Mouse (Mus musculus) heart, postnatal 14 days (tissue): ENCODE measurements at regions not wholly inside any gene's neighbourhood (a gene's known extent, or its start where the extent isn't known, plus 50 kb on each side); places are given as distances from the start of the nearest gene placed in this dataset.

Experiments used
- DNase-seq, 2 experiments: peaks; one replicate each; pipeline ENCODE4 v3.0.0; 2021 to 2022
- intact Hi-C: fragments of 180-260 bp; cut with DNase I; formaldehyde crosslinking; loops from one replicate; pipeline ENCODE4 v1.15.1; 2025

DNA sequence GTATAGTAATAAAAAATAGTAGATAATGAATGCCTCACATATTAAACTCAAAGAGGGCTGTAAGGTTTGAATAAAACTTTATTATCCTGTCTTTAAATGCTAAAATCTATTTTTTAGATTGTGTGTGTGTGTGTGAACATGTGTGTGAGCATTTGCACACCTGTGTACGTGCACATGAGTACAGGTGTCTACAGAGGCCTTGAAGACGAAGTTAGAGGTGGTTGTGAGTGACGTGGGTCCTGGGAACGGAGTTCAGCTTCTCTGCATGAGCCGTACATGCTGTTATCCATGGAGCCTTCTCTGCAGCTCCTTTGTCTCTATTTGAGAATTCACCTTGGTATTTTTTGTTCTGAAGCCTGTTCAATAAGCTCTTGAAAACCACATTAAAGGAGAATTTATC lies 129.8 kb upstream of the Hmgn3 start:
- intact Hi-C loops, result no loop called here
- DNase-seq, result no peak

GRCm38 (mm10) chr9:83273361-83273975 lies 127.0 kb upstream of the Hmgn3 start:
- DNase-seq, result no peak
- intact Hi-C loops, result no loop called here

DNA sequence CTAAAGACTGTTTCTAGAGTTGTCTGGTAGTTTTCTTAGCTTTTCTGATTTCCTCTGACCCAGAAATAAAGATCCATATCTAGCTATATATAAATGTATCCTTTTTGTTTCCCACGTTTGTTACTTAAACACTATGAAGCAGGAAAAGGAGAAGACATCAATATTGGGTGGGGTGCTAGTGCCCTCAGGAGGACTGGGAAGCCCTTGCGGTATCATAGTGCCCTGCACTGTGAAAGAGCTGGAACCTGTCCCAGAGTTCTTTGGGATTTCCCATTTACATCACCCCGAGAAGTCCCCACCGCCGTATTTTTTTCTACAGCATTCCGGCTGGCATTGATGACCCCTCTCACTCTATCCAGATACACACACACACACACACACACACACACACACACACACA lies 119.3 kb upstream of the Hmgn3 start:
- no peak for DNase-seq
- intact Hi-C loops, result no loop called here

DNA sequence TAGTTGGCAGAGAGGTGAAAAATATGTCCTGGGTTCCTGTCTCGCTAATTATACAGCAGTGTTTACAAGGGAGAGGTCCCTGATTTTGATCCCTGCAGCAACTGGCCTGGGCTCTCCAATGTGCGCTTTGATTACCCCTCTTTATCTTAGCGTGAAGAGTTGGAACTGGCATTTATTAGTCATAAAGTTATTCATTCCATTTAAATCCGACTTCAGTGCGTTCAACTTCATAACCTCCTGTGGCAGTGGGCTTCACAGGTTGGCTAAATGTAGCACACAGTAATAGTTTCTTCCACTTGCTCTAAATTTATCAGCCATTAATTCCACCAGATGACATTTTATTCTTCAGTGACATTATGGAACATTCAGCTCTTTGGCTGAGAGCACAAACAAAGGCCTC lies 113.0 kb upstream of the Hmgn3 start:
- intact Hi-C loops, result no loop called here
- DNase-seq, result no peak

GRCm38 (mm10) chr9:83258986-83259385 lies 112.5 kb upstream of the Hmgn3 start:
- no peak for DNase-seq
- intact Hi-C loops, result no loop called here

DNA sequence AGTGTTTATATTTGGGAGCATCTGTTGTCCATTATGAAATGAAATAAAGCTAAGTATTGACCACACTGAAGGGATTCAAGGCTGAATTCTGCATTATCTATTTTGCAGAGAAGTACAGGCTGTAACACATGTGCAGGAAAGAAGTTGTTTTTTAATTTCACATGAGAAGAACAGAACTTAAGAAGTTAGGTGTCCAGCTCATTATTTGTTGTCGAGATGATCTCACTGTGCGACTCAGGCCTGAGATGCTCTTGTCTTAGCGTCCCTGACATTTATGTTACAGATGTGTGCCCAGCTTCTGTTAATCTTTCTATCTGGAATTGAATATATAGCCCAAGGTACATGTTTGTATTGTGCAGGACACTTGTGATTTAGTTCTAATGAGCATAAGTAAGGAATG lies 112.0 kb upstream of the Hmgn3 start:
- intact Hi-C loops, result no loop called here
- DNase-seq, result no peak

DNA sequence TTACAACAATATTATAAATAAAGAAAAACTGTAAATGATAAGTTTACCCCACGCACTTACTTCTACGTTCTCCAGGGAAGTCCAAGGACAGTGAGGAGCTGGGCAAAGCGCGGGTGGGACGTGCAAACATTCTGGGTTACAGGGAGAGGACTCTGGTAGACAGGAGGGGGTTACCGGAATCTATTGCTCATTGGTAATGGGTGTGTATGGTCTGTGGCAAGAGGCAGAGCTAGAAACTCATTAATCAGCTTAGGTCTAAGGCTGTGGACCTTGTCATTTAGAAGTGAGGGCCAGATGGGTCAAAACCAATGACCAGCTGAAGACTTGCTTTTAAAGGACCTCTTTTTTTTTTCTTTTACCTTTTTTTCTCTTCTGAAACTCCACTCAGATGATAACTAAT lies 107.9 kb upstream of the Hmgn3 start:
- intact Hi-C loops, result no loop called here
- DNase-seq, result no peak

DNA sequence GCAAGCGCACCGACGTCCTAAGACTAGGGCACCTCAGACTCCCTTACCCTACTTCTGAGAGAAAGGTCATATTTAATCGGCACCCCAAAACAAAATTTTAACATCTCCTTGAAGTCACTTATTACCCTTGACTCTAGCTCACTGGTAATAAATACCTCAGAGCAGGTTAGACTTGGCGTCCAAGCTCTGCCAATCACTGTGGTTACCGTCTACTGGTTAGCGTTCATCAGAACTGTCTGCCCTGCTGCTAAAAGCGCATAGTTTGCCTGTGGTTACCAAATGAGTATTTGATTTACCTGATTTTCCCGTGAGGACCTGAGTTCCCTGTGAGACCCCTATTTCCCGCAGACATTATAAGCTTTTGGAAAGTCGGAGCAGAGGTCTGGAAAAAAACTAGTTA lies 107.3 kb upstream of the Hmgn3 start:
- intact Hi-C loops, result no loop called here
- no peak for DNase-seq

GRCm38 (mm10) chr9:83251793-83252192 lies 105.3 kb upstream of the Hmgn3 start:
- no peak for DNase-seq
- intact Hi-C loops, result no loop called here

DNA sequence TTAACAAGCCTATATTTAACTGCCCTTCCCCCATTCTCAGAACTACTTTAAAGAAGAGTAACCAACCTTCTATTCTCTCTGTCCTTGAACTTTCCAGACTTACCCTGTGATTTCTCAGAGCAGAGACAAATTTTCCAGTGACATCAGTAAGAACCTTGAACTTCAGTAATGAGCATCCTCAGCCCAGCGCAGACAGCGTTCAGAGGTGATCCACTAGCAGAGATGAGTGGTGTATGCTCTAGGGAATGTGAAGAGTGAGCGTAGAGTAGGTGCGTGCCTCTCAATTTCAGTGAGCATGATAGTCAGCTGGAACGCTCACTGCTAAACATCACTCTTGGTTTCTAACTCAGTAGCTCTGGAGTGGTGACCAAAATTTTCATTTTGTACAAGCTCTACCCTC lies 103.4 kb upstream of the Hmgn3 start:
- intact Hi-C loops, result no loop called here
- no peak for DNase-seq

DNA sequence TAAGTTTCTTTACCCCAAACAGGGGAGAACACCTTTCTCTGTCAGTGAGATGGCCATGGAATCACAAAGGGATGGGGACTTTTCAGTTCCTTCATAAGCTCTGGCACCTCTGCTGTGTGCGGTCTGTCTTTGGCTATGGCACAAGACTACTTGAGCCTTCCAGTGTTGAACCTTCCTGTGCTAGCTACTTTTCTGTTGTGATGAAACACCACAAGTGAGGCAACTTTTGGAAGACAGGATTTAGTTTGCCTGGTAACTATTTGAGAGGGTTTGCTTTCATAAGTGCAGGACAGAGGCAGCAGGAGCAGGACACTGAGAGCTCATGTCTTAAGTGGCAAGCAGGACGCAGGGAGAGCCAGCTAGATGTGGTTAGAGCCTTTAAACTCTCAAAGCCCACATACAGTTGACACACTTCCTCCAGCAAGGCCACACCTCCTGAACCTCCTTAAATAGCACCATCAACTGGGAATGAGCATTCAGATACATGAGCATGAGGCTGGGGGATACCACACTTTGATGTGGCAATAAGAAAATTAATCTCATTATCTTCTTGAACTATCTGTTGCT lies 101.8 kb upstream of the Hmgn3 start:
- intact Hi-C loops, result no loop called here
- no peak for DNase-seq

- peak; percentile 10 to 11 for DNase-seq
- intact Hi-C loops, result no loop called here
Observed at GRCm38 (mm10) chr9:83247066-83247668, 100.7 kb upstream of the Hmgn3 start.

DNA sequence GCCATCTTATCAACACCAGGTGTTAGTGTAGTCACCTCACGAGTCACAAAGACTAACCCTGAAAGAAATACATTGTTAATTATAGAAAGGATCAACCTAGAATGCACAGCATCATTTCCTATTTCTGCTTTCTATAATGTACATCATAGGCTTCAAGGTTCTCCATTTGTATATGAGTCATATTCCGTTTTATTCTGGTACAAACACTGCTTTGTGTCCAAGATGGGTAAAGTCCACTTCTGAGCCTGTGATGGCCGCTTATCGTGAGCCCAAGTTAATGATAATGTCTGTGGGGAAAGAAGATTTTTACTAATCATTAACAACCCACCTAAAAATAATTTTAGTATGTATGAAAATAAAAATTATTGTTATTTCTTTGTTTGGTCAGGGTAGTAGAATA lies 94.6 kb upstream of the Hmgn3 start:
- DNase-seq, result no peak
- intact Hi-C loops, result no loop called here

GRCm38 (mm10) chr9:83239097-83239496 lies 92.6 kb upstream of the Hmgn3 start:
- intact Hi-C loops, result no loop called here
- no peak for DNase-seq

GRCm38 (mm10) chr9:83221866-83222265 lies 75.4 kb upstream of the Hmgn3 start:
- peak in 1 of 2 experiments; percentile 14 for DNase-seq
- intact Hi-C loops, result no loop called here

GRCm38 (mm10) chr9:83202583-83202982 lies 56.1 kb upstream of the Hmgn3 start:
- intact Hi-C loops, result no loop called here
- DNase-seq, result no peak

DNA sequence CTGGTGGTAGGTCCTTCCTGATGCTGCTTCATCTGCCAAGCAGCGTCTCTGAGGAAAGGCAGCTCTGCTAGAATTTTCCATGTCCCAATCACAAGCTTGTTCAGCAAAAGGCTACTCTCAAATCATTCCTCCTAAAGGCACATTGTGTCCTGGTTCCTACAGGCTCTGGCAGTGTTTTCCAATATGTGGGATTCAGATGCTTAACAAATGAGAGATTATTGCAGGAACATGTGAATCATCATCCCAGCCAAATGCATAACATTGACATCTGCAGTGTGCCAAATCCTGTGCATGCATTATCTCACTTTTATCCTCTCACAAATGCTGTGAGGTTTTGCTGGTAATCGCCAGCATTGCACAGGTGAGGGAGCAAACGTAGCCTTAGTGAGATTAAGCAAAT lies 53.3 kb upstream of the Hmgn3 start:
- DNase-seq, result no peak
- intact Hi-C loops, result no loop called here

DNA sequence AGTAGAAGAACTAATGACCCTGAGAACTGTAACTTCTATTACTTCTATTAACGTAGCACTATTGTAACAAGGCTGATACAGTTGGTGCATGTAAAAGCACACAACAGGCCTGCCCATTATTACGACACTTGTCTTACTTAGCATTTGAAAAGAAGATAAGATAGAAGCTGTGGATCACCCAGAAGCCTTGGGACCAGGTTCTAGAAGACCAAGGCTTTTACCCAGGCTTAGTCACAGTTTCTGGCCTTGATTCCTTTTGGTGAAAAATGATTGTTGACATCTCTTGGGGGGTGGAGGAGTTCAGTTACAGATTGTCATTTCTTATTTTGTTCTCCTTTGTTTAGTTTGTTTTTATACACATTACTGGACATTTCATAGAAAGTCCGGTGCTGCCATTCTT lies 52.7 kb upstream of the Hmgn3 start:
- intact Hi-C loops, result no loop called here
- no peak for DNase-seq

- intact Hi-C loops, result no loop called here
Observed at GRCm38 (mm10) chr9:83197013-83197412, 50.5 kb upstream of the Hmgn3 start.

More at GRCm38 (mm10) chr9:83197013-83197412, 50.5 kb upstream of the Hmgn3 start:
- DNase-seq, result no peak
